Mouse (Mus musculus): Measurements from ENCODE around the gene Naglu. TPM values are rescaled to one million over a fixed set of nuclear protein-coding genes. Genes with fewer than 3 reads are reported as not detected.

Naglu gene
- total and polyA plus RNA-seq, 3 experiments = 11.2 to 33.3 (median 13.8) TPM

DNA sequence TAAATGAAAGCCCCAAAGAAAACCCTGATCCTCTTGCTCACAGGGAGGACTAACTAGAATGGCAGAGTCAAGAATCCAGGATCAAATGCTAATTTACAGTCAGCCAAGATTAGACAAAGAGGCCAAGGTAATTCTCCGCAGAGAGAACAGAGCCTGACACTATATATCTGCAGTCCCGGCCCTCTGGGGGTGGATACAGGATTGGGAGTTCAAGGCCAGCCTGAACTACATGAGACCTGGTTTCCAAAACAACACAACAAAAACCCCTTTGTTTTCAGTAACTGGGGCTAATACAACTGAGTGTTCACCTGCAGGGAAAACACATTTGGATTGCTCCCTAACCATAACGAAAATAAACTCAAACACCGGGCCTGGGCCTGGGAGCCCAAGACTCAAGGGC lies 5.3 kb upstream of the Naglu start:
- peaks cover 32 to 52% of the 10 kb centered on the region in 2 experiments for H3K36me3 ChIP-seq (replicated peaks in 1 of 2; ENCODE audit: control insufficient read depth in 1 of 2, insufficient read depth in 1 of 2, low read length in 1 of 2)
- no peaks in the 10 kb centered on the region for H3K9me3 ChIP-seq (replicated peaks; ENCODE audit: low read length)
- H3K27ac ChIP-seq (ENCODE audit: insufficient read depth, low read depth) = no peak overlapping the region
- H3K9ac ChIP-seq (ENCODE audit: insufficient read depth, low read depth) = no peak overlapping the region
- H3K4me1 ChIP-seq (ENCODE audit: control insufficient read depth in 1 of 2, insufficient read depth in 2 of 2) = peaks cover 7 to 30% of the 10 kb centered on the region in 2 experiments
- in situ Hi-C loops (cut with MboI; ENCODE audit: low pct_ligation_motif_present, low pct_unique_long_range_greater_than_20kb, low sequenced_read_pairs) (no loop called here), dilution Hi-C loops (cut with MboI; ENCODE audit: extremely low pct_ligation_motif_present, extremely low pct_unique_long_range_greater_than_20kb, low sequenced_read_pairs) (no loop called here)
- no peak for DNase-seq (ENCODE audit: extremely low read depth)
- H3K4me3 ChIP-seq (replicated peaks in 1 of 3; ENCODE audit: low read depth in 2 of 3, low read length in 2 of 3, poor library complexity in 1 of 3) = no peak overlapping the region
- H3K4me2 ChIP-seq (ENCODE audit: insufficient read depth, low read depth, poor library complexity, severe bottlenecking) = no peak overlapping the region
- no peaks in the 10 kb centered on the region for H3K79me2 ChIP-seq (replicated peaks; ENCODE audit: control insufficient read depth, extremely low read depth, insufficient read depth, poor library complexity, severe bottlenecking)
- H3K27me3 ChIP-seq (replicated peaks) = peaks cover 2% of the 10 kb centered on the region
- TF ChIP-seq ELF1 (IDR thresholded peaks at IDR 0.05; ENCODE audit: low read depth, low read length) = no peak
- TF ChIP-seq SMC3 (IDR thresholded peaks at IDR 0.05; ENCODE audit: low read depth, low read length) = no peak
- TF ChIP-seq RCOR1 (conservative IDR thresholded peaks at IDR 0.05; ENCODE audit: low read depth, low read length) = no peak
- TF ChIP-seq MAZ (IDR thresholded peaks at IDR 0.05; ENCODE audit: low read depth, low read length) = no peak
- no peak for TF ChIP-seq POLR2A (IDR thresholded peaks at IDR 0.05; ENCODE audit: low read depth, low read length)
- no peak for TF ChIP-seq ZMIZ1 (IDR thresholded peaks at IDR 0.05; ENCODE audit: low read depth, low read length)
- TF ChIP-seq BHLHE40 (IDR thresholded peaks at IDR 0.05; ENCODE audit: low read depth, low read length) = no peak
- TF ChIP-seq MYC (IDR thresholded peaks at IDR 0.05; ENCODE audit: low read depth, low read length) = no peak
- TF ChIP-seq NELFE (IDR thresholded peaks at IDR 0.05; ENCODE audit: low read depth, low read length) = no peak
- no peak for TF ChIP-seq ETS1 (conservative IDR thresholded peaks at IDR 0.05; ENCODE audit: low read depth, low read length)
- no peak for TF ChIP-seq ZNF384 (IDR thresholded peaks at IDR 0.05; ENCODE audit: low read depth, low read length)
- TF ChIP-seq HCFC1 (IDR thresholded peaks at IDR 0.05; ENCODE audit: low read depth, low read length) = no peak
- no peak for TF ChIP-seq NRF1 (IDR thresholded peaks at IDR 0.05; ENCODE audit: low read depth, low read length)
- TF ChIP-seq CHD2 (IDR thresholded peaks at IDR 0.05; ENCODE audit: low read length) = no peak
- TF ChIP-seq RAD21 (IDR thresholded peaks at IDR 0.05; ENCODE audit: low read depth, low read length) = no peak

DNA sequence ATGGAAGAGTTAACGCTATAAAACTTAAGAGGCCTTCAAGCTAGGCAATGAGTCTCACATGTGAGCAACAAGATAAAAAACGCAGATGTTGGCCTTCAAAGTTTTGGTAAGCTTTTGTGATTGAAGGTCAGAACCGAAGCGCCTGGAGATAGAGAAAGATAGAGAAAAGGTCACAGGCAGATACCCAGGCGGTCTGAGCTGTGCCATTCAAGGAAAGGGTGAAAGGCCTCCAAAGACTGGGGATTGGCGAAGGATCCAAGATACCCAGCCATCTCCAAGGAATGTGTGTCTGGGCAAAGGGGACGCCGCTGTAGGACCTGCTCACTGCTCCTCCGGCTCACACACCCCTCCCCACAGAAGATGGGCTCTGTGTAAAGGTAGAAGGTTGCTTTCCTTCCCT lies 4.8 kb upstream of the Naglu start:
- no peaks in the 10 kb centered on the region for H3K9me3 ChIP-seq (replicated peaks; ENCODE audit: low read length)
- no peak overlapping the region for H3K4me2 ChIP-seq (ENCODE audit: insufficient read depth, low read depth, poor library complexity, severe bottlenecking)
- H3K36me3 ChIP-seq (replicated peaks in 1 of 2; ENCODE audit: control insufficient read depth in 1 of 2, insufficient read depth in 1 of 2, low read length in 1 of 2) = peaks cover 28 to 47% of the 10 kb centered on the region in 2 experiments
- peaks cover 2% of the 10 kb centered on the region for H3K27me3 ChIP-seq (replicated peaks)
- TF ChIP-seq NRF1 (IDR thresholded peaks at IDR 0.05; ENCODE audit: low read depth, low read length) (no peak), TBP (conservative IDR thresholded peaks at IDR 0.05; ENCODE audit: low read depth, low read length) (no peak), CTCF (conservative IDR thresholded peaks at IDR 0.05 in 1 of 2, IDR thresholded peaks at IDR 0.05 in 1 of 2; ENCODE audit: low read depth in 2 of 2, low read length in 2 of 2) (no peak)
- H3K4me1 ChIP-seq (ENCODE audit: control insufficient read depth in 1 of 2, insufficient read depth in 2 of 2) = peaks cover 3 to 26% of the 10 kb centered on the region in 2 experiments
- no peak overlapping the region for H3K27ac ChIP-seq (ENCODE audit: insufficient read depth, low read depth)
- H3K79me2 ChIP-seq (replicated peaks; ENCODE audit: control insufficient read depth, extremely low read depth, insufficient read depth, poor library complexity, severe bottlenecking) = no peaks in the 10 kb centered on the region
- dilution Hi-C loops (cut with MboI; ENCODE audit: extremely low pct_ligation_motif_present, extremely low pct_unique_long_range_greater_than_20kb, low sequenced_read_pairs) = no loop called here
- H3K4me3 ChIP-seq (replicated peaks in 1 of 3; ENCODE audit: low read depth in 2 of 3, low read length in 2 of 3, poor library complexity in 1 of 3) = no peak overlapping the region
- no peak for DNase-seq (ENCODE audit: extremely low read depth)
- H3K9ac ChIP-seq (ENCODE audit: insufficient read depth, low read depth) = no peak overlapping the region
- in situ Hi-C loops (cut with MboI; ENCODE audit: low pct_ligation_motif_present, low pct_unique_long_range_greater_than_20kb, low sequenced_read_pairs) = no loop called here
